Mouse (Mus musculus) liver, adult 2 months (tissue): ENCODE measurements around the gene Ahcyl1.

Experiments used
- CTCF ChIP-seq: fragments of 200-500 bp; IDR thresholded peaks from 2 replicates; pipeline ENCODE4 v1.5.1; 2011; ENCODE audit warnings: low read depth, low read length, control low read depth
- POLR2A ChIP-seq: fragments of 200-500 bp; IDR thresholded peaks from 2 replicates; pipeline ENCODE4 v1.6.1; 2011; ENCODE audit warnings: low read length, control low read depth; ENCODE audit not compliant: insufficient read depth; ENCODE audit errors: extremely low read depth

DNA sequence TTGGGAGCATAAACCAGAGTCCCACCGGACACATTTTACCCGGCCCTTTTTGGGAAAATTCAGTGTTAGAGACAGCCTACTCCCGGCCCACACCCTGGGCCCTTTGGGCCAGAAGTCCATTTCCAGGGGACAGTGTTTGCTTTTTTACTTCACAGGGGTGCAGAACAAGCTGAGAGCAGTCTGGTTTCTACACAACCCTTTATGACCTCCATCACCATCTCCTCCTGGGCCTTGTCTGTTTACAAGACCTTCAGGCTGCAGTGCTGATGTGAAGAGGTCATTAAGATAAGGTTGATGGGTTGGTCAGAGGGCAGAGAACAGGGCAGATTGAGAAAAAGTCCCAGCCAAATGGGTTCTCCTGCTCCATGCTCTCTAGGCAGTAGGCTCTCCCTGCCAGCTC is 550 bp upstream of the Ahcyl1 start:
- TF ChIP-seq CTCF (no peak), POLR2A (no peak)
